Mouse (Mus musculus) v-Abl transformed pro-B cells (cell line): ENCODE results near the gene Adra1d.

Experiments used
- in situ Hi-C, 2 experiments: fragments of 400-800 bp; cut with MboI; formaldehyde crosslinking; loops; one replicate each; pipeline ENCODE4 v1.15.1; 2025; ENCODE audit not compliant: unreplicated experiment in 2 of 2

The Adra1d gene

DNA sequence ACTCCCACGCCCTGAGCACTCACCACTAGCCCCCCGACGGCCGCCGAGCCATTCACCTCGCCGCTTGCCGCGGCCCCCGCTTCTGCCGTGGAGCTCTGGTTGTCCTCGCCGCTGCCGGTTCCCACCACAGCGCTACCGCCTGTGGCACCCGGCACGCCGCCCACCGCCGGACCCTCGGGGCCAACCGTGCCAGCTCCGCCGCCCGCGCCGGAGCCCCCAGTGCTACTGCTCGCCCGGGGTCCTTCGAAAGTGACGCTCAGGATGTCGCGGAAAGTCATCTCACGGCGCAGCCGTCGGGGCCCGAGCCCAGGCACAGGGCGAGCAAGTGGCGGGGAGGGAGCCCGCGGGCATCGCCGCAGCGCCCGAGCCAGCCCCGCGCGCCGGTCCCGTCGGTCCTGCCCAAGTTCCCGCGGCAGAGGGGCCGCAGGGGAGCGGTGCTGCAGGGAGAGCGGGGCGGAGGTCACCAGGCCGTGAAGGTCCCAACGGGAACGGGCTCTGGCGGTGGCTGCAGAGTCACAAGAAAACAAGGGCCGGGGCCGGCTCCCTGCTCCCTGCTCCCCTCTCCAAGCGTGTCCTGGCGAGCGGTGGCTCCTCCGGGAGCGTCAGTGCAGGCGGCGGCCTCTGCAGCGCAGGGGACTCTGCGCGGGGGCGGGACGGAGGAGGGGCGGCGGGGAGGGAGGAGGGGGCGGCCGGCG, at the start of gene Adra1d:
TSS of gene Adra1d (minus strand) at position 393 of the 695 bp plus-strand sequence.
- in situ Hi-C loops = loop anchor here in 1 of 2 experiments (25.0 kb wide), 1 partner anchor 400 kb away; the partner anchor contains the start of gene Prnd

DNA sequence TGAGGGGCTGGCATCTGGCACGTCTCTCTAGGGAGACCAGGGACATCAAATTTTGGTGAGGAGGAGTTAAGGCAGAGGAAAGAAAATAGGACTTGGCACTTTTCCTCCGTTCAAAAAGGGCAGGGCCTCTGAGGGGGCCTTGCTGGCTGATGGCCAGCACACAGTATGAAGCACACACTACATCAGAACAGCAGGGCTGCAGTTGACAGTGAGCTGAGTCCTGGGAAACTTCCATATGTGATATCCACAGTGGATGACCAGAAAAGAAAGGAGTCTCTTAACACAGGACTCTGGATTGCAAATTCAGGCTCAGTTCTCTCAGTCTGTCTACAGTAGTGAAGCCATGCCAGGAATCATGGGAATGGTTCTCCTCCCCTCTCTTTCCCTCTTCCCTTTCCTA, 39.8 kb upstream of the Adra1d start:
- in situ Hi-C loops = no loop called here

DNA sequence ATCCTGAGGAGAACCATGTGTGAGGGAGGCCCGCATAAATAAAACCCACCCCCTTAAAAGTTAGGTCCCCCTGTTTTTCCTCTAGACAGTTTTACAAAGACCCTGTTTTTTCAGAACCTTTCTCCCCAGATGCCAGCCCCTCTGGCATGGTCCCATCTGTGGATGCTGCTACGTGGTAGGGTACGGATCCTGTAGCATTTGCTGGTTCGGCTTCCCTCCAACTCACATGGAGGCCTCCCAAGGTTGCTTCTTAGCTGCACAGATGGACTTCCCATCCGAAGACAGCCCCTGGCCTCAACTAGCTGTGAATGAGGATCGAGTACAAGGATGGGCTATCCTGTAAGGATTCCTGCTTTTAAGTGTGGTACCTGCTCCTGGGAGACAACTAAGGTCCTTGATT, 32.8 kb upstream of the Adra1d start:
- in situ Hi-C loops = no loop called here

DNA sequence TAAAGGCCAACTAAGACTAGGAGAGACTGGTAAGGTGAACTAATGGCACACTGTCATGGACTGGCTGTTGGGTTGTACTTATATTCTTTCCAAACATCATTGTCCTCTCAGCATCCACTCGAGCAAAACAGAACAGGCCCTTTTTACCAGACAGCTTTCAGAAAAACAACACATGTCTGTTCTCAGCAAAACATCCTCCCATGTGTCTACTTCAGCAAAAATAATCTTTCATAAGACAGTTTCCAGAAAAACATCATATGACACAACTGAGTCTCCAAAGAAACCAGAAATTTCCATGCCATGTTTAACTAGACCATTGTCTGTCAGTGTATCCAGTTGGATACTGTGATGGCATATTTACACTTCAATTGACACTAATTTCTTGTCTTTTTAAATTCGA, 25.4 kb upstream of the Adra1d start:
- in situ Hi-C loops = no loop called here

DNA sequence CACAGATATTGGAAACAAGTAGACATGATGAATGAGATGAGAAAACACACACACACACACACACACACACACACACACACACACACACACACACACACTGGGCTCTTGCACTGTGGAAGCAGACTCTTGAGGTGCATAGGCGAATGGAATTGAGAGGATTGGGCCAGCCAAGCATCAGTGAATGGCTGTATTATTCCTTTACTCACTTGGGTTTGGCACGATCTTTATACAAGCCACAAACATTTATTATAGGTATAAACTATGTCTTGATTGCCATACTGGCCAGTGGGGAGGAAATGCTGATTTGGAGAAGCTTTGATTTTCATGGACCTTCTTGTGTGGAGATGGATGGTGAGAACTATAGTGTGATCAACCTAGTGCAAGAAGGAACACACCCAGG, 19.4 kb upstream of the Adra1d start:
- in situ Hi-C loops = no loop called here

GRCm38 (mm10) chr2:131562586-131563122, 571 bp upstream of the Adra1d start:
- in situ Hi-C loops = loop anchor here in 1 of 2 experiments (25.0 kb wide), 1 partner anchor 400 kb away; the partner anchor contains the start of gene Prnd

- in situ Hi-C loops = loop anchor here in 1 of 2 experiments (25.0 kb wide), 1 partner anchor 401 kb away; the partner anchor contains the start of gene Prnd
These were observed 676 bp downstream of the Adra1d start for GRCm38 (mm10) chr2:131561344-131561870.

DNA sequence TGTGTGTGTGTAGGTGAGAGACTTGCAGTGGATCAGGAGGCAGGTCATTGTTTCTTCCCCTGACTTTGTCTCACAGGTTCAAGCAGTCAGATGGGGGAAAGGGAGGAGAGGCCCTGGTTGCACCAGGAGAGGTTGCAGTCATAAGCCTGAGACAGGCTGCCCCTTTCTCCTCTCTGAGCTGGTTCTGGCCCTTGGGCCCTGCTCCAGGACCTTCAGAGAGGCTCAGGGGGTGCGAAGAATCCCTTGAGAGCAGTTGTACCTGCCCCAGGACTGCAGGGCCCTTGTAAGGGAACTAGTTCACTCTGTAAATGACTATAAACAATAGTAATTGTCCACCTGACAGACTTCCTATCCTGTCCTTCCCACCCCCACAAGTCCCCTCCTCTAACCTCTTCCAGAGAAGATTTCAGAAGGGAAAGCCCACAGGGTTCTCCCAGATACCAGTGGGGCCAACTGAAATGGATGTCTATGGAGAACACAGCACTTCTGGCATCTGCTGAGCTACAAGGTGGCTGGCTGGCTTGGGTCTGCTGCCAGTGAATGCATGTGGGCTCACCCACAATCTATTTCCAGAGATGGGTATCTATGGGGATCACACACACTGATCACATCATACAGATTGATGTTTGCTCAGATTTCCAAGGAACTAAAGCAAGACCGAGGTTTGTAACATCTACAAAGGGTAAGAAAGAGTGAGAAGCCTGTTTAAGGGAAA, 1.7 kb downstream of the Adra1d start:
- in situ Hi-C loops = loop anchor here in 1 of 2 experiments (25.0 kb wide), 1 partner anchor 402 kb away; the partner anchor contains the start of gene Prnd

DNA sequence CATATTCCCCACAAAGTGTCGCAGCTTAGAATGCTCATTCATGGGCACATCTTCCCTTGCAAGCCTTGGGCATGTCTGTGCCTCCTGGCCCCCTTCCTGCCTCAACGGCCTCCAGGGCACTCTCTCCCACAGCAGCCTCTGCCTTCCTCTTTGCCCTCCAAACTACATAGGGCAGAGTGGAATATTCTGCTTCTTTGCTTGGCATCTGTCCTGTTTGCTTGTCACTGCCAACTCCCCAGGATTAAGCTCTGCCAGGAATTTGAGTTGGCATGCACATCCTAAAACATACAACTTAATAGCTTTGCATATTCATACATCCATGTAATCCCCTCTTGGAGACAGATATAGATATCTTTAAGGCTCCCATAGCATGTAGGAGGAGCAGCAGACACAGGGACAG, 4.2 kb downstream of the Adra1d start:
- in situ Hi-C loops = loop anchor here in 1 of 2 experiments (25.0 kb wide), 1 partner anchor 404 kb away; the partner anchor contains the start of gene Prnd

GRCm38 (mm10) chr2:131552736-131553400, 9.2 kb downstream of the Adra1d start:
- in situ Hi-C loops = loop anchor here in 1 of 2 experiments (25.0 kb wide), 1 partner anchor 409 kb away; the partner anchor contains the start of gene Prnd

- in situ Hi-C loops = loop anchor here in 1 of 2 experiments (25.0 kb wide), 1 partner anchor 410 kb away; the partner anchor contains the start of gene Prnd
These were observed 10.1 kb downstream of the Adra1d start for GRCm38 (mm10) chr2:131551701-131552620.

DNA sequence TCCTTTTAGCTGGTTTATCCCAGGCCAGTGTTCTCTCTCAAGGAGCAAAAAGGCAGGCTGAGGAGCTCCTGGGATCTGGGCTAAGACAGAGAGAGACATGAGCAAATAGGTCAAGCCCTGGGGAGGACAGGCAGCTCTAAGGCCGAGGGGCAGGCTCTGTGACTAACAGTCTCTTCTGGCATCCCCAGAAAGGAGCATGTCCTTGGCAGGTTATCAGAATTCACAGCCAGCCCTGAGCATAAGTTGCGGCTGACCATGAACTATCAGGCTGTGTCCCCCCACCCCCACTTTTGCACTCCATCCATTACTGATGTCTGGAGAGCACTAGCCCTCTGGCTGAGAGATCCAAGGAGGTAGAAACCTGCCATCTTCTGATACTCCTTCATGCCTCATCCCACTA, 11.2 kb downstream of the Adra1d start:
- in situ Hi-C loops = loop anchor here in 1 of 2 experiments (25.0 kb wide), 1 partner anchor 411 kb away; the partner anchor contains the start of gene Prnd

- in situ Hi-C loops = loop anchor here in 1 of 2 experiments (25.0 kb wide), 1 partner anchor 412 kb away; the partner anchor contains the start of gene Prnd
These were observed 11.6 kb downstream of the Adra1d start for GRCm38 (mm10) chr2:131550474-131550873.

- in situ Hi-C loops = loop anchor here (10.0 to 25.0 kb wide), 3 partner anchors 266 to 462 kb away; partner anchors contain the start of gene Siglec1 (in 1 of the 2)
These were observed 13.0 kb downstream of the Adra1d start for GRCm38 (mm10) chr2:131549090-131549489.

- in situ Hi-C loops = loop anchor here (10.0 to 25.0 kb wide), 3 partner anchors 266 to 461 kb away; partner anchors contain the start of gene Siglec1 (in 1 of the 2)
These were observed 13.8 kb downstream of the Adra1d start for GRCm38 (mm10) chr2:131548330-131548729.

DNA sequence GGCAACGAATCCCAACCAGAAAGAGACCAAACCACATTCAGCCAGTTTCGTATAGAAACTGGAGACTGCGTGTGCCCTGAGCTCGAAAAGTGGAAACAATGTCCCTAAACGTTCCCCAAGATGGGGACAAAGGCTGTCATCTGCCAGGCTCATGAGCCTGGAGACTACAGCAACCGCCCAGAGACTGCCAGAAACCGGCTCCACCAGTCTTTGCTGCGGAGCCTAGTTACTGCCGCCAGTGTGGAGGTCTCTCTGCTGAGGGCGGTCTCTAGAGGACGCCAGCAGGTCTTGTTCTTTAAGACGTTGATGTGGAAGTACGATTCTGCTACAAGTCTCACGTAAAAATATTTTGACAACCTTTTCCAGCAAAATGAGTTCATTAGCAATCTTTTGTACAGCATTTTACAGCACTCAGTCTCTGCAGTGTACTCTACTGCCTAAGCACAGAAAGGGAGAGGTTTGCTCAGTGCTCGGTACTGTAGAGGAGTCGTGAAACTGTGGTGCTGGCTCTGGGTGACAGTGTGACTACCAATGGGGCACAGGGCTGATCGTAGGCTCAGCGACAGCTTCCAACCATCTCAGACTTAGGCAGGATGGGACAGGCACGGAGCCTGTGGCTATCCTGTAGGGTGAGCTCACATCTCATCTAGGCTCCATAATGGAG, 15.2 kb downstream of the Adra1d start:
- in situ Hi-C loops = loop anchor here (10.0 to 25.0 kb wide), 3 partner anchors 268 to 460 kb away; partner anchors contain the start of gene Siglec1 (in 1 of the 2)

DNA sequence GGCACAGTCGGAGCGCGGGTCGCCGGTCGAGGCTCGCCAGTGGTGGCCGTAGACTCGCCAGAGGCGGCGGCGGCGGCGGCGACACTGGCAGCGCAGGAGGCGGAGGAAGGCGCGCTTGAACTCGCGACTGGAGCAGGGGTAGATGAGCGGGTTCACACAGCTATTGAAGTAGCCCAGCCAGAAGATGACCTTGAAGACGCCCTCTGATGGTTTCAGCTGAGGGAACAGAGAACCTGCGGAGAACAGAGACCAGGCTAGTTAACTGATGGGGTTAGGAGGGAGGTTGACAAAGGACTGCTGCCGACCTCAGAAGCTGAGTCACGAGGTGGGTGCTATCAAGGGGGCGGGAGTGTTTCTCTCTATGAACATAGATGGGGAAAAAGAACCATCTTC, 15.8 kb downstream of the Adra1d start:
- in situ Hi-C loops = loop anchor here (10.0 to 25.0 kb wide), 3 partner anchors 268 to 459 kb away; partner anchors contain the start of gene Siglec1 (in 1 of the 2)
